Mouse (Mus musculus) forebrain, embryonic 10.5 days (tissue): ENCODE results near the gene Doc2b. TPM values are rescaled to one million over a fixed set of nuclear protein-coding genes. Genes with fewer than 3 reads are reported as not detected.

Experiments
- DNase-seq: peaks from one replicate; pipeline ENCODE4 v3.0.0-alpha.2; 2017; ENCODE audit warnings: low spot score; ENCODE audit errors: extremely low spot score
- H3K27ac ChIP-seq: fragments of 300-500 bp; sonication (generic); 2 replicates; pipeline ENCODE4 v1.5.1; 2016; ENCODE audit warnings: mild to moderate bottlenecking
- H3K27me3 ChIP-seq: fragments of 300-500 bp; sonication (generic); 2 replicates; pipeline ENCODE4 v1.6.1; 2016; ENCODE audit warnings: mild to moderate bottlenecking; ENCODE audit not compliant: poor library complexity, severe bottlenecking
- H3K36me3 ChIP-seq: fragments of 300-500 bp; sonication (generic); replicated peaks from 2 replicates; pipeline ENCODE4 v1.6.1; 2016; ENCODE audit warnings: mild to moderate bottlenecking, moderate library complexity
- H3K4me1 ChIP-seq: fragments of 300-500 bp; sonication (generic); 2 replicates; pipeline ENCODE4 v1.6.1; 2016
- H3K4me3 ChIP-seq: fragments of 300-500 bp; sonication (generic); 2 replicates; pipeline ENCODE4 v1.5.1; 2016; ENCODE audit warnings: mild to moderate bottlenecking, moderate library complexity
- H3K9me3 ChIP-seq: fragments of 300-500 bp; sonication (generic); 2 replicates; pipeline ENCODE4 v1.6.1; 2016; ENCODE audit warnings: mild to moderate bottlenecking, moderate library complexity
- WGBS: fragments of 180-500 bp; shearing (Covaris S2); methylation state at CpG from one replicate; pipeline ENCODE4 v1.1.7; 2016; 5-methylcytosine and 5-hydroxymethylcytosine counted together
- polyA plus RNA-seq: library from polyadenylated mRNA; unstranded; fragments of >200 nt; fragmentation: Nextera tagmentation; extraction: Ambion mirVana; gene quantifications from 2 replicates; pipeline ENCODE4 v1.2.1, GENCODE M21; 2016

Doc2b gene
- polyA plus RNA-seq: 0.10 and 0.17 TPM in 2 replicates

DNA sequence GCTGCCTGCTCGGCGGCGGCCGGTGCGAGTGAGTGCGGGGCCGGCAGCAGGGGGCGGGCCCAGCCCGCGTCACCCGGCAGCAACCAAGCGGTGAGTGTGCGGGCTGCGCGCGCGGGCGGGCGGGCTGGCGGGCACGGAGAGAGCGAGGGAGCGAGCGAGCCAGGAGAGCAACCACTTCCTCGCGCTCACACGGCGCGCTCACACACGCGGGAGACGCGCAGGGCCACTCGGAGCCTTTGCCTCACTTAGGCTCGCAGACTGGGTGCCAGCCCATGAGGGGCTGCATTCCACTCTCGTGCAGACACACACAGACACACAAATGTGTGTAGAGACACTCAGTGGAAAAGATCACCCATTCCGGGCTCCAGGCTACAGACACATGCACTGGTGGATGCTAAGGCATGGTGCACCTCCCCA is at the start of gene Doc2b:
Gene Doc2b, minus strand, starts transcription at position 21 of the 417 bp plus-strand sequence.
- no peaks in the 10 kb centered on the region for H3K36me3 ChIP-seq
- H3K27ac ChIP-seq: peak within 1 kb of the TSS; percentile 65; the same call in 1 of the 2 replicates
- peaks cover 25% of the 10 kb centered on the region for H3K4me1 ChIP-seq
- H3K9me3 ChIP-seq: no peaks in the 10 kb centered on the region
- WGBS: 4% methylated on average over 37 of the region's 37 CpGs
- peaks cover 89% of the 10 kb centered on the region for H3K27me3 ChIP-seq
- DNase-seq: no peak
- peak within 1 kb of the TSS; percentile 55 for H3K4me3 ChIP-seq

DNA sequence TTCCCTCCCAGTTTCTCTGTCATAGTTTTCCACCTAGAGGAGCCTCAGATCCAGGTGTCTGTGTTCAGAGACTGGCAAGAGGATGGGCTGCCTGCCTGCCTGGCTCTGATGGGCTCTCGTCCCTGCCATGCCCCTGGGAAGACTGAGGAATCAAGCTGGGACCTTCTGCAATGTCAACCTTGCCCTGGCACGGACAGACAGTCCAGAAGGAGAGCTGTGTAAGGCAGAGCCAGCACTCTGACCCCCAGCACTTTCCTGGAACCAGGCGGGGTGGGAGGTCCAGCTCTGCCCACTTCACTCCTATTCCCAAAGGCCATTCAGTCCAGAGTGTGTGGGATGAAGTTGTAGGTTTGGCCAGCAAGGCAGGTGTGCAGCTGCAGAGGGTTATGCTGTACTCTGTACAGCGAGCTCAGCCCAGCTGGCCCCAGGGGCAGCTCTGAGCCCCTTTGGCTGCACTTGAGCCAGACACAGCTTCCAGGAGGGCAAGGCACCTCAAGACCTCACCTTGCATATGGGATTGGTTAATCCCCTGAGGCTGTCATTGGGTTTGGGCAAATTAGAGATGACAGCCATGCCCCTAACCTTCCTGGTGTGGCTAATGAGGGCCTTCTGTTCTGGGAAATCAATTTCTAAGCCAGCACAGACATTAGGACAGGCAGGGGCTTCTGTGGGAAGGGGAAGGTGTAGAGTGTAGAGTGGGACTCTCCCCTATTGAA is 47.2 kb upstream of the Doc2b start:
- 72% methylated on average over 4 of the region's 4 CpGs for WGBS

DNA sequence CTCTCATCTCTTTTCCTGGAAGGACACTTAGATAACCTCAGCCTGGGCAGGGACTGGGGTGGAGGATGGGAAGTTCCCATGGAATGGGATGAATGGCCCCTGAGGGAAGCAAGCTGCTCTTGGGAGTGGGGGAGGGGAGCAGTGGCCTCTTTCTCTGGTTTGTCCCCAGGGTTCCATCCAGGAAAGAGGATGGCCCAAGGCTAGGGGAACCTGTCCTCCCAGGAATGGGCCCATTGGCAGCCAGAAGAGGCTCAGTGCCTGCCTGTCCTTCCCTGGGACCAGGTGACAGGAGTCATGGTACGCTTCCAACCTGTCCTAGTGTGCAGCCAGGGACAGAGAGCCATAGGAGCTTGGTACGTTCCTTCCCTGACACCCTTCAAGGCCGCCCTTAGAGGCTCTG is 45.7 kb upstream of the Doc2b start:
- WGBS: 61% methylated on average over 3 of the region's 3 CpGs
- peaks cover 65% of the 10 kb centered on the region for H3K4me1 ChIP-seq
- no peak for DNase-seq

More for the DNA sequence above, 47.2 kb upstream of the Doc2b start:
- peak overlapping the region; percentile 32; the same call in 1 of the 2 replicates for H3K27ac ChIP-seq
- H3K36me3 ChIP-seq: no peaks in the 10 kb centered on the region
- no peak overlapping the region for H3K4me3 ChIP-seq
- peaks cover 4% of the 10 kb centered on the region; the same call in 1 of the 2 replicates for H3K27me3 ChIP-seq
- H3K9me3 ChIP-seq: no peaks in the 10 kb centered on the region
- H3K4me1 ChIP-seq: peaks cover 68% of the 10 kb centered on the region
- no peak for DNase-seq

DNA sequence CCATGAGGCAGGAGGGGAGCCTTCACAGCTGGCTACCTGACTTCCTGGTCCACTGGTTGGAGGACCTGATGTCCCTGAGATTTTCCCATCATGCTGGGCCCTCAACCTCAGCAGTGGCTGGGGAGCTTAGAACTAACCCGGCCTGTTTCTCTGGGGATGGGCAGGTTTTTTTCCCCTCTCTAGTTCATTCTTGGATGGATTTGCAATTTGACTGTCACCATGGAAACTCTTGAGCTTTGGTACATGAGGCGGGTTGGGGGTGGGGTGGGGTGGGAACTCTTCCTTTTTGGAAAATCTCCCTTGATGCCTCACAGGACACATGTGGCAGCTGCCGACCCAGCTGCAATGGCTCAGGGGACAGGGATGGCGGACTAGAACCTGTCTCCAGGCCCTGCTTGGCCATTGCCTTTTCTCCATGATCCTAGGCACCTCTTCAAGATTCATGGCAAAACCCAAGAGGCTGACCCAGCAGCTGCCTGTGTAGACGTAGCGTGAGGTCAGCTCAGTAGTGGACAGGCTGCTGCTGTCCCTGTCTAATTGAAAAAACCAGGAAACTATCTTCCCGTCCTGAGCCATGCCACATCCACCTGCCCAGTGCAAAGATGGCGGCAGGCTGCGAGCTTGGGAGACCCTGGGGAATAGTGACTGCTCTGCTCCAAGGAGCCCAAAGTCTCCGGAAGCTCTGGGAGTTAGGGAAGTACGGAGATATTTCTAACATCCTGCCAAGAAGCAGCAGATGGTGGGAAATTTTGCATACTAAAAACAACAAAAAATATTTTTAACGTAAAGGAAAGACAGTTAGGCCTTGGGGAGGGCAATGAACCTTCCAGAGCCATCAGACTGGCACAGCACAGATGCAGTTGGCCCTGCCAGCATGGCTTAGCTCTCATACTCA is 43.9 kb upstream of the Doc2b start:
- WGBS: 85% methylated on average over 12 of the region's 12 CpGs
- H3K27me3 ChIP-seq: no peaks in the 10 kb centered on the region; the same call in 1 of the 2 replicates
- H3K9me3 ChIP-seq: no peaks in the 10 kb centered on the region
- H3K27ac ChIP-seq: 0 out of 2 replicates have a peak overlapping the region, but pooled peaks have one; percentile 20
- H3K36me3 ChIP-seq: no peaks in the 10 kb centered on the region
- H3K4me1 ChIP-seq: peaks cover 50% of the 10 kb centered on the region
- no peak for DNase-seq
- no peak overlapping the region for H3K4me3 ChIP-seq

More for the DNA sequence above, 45.7 kb upstream of the Doc2b start:
- H3K27ac ChIP-seq: no peak overlapping the region
- no peaks in the 10 kb centered on the region for H3K9me3 ChIP-seq
- H3K27me3 ChIP-seq: no peaks in the 10 kb centered on the region; the same call in 1 of the 2 replicates
- no peak overlapping the region for H3K4me3 ChIP-seq
- H3K36me3 ChIP-seq: no peaks in the 10 kb centered on the region

DNA sequence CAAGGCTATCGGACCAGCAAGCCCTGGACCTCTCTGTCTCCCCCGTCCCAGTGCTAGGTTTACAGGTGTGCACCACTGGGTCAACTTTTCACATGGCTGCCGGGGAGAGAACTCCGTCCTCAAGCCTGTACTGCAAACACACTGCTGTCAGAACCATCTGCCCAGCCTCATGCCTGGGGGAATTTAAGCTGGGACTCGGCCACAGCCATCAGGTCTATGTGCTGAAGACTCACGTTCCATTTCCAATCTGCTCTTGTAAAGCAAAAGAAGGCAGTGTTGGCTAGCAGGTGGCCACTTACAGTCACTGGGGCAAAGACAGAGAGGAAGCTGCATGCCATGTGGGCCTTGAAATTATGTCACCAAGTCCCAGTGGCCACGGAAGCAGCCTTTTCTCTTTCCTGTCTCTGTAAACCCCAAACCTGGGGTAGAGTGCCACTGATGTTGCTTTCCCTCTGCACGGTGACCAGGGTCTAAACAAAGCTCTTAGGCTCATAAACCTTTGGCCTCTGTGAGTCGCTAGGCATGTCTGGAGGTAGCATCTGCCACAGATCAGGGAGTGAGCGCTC is 43.1 kb upstream of the Doc2b start:
- peaks cover 45% of the 10 kb centered on the region for H3K4me1 ChIP-seq
- no peak overlapping the region for H3K4me3 ChIP-seq
- 0 out of 2 replicates have a peak overlapping the region, but pooled peaks have one; percentile 20 for H3K27ac ChIP-seq
- no peak for DNase-seq
- H3K9me3 ChIP-seq: no peaks in the 10 kb centered on the region
- H3K27me3 ChIP-seq: no peaks in the 10 kb centered on the region; the same call in 1 of the 2 replicates
- 82% methylated on average over 10 of the region's 10 CpGs for WGBS
- no peaks in the 10 kb centered on the region for H3K36me3 ChIP-seq

DNA sequence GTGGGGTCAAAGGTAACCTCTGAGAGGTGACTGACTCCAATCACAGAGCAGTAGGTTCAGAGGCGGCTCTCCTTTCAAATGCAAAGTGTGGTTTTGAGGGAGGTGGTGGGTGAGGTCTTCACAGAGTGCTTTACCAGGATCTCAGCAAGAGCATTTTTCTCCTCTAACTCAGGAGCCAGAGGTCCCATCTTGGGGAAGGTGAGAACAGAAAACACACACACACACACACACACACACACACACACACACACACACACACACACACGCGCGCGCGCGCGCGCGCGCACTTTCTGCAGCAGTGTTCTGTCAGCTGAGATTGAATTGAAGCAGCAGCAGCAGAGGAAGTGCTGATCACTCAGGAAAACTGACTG is 40.4 kb upstream of the Doc2b start:
- no peak for DNase-seq
- no peaks in the 10 kb centered on the region for H3K27me3 ChIP-seq
- 64% methylated on average over 11 of the region's 11 CpGs for WGBS
- H3K4me1 ChIP-seq: peaks cover 26% of the 10 kb centered on the region
- no peak overlapping the region for H3K27ac ChIP-seq
- H3K36me3 ChIP-seq: no peaks in the 10 kb centered on the region
- H3K4me3 ChIP-seq: no peak overlapping the region
- H3K9me3 ChIP-seq: no peaks in the 10 kb centered on the region

DNA sequence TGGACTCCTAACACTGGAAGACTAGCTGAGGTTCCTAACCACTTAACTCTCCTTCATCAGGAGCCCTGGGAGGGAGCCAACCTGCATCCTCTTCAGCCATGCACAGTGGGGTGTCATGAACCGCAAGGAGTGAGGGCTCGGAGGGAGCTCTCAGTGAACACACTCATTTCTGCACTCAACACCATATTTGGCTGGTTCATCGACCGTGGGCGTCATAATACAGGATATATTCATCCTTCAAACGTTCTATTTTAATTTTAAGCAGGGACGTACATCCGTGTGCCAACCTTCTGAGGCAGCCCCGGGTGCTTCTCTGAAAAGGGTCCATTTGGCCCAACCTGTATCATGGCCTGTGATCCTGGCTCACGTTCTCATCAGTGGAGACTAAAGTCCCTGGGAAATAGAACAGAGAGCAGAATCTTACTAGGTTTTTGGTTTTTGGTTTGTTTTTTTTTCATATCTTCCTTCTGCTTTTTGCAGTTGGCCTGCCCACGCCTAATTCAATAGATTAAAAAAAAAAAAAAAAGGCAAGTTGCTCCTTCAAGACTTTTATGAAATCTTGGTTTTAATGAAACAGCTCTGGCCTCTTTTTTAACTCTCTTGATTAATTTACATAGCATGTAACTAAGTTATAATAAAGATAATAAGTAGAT is 39.9 kb upstream of the Doc2b start:
- Histone ChIP-seq H3K9me3 (no peaks in the 10 kb centered on the region), H3K36me3 (no peaks in the 10 kb centered on the region), H3K27me3 (no peaks in the 10 kb centered on the region), H3K4me1 (peaks cover 26% of the 10 kb centered on the region), H3K4me3 (no peak overlapping the region), H3K27ac (no peak overlapping the region)
- WGBS: 85% methylated on average over 11 of the region's 11 CpGs
- no peak for DNase-seq

DNA sequence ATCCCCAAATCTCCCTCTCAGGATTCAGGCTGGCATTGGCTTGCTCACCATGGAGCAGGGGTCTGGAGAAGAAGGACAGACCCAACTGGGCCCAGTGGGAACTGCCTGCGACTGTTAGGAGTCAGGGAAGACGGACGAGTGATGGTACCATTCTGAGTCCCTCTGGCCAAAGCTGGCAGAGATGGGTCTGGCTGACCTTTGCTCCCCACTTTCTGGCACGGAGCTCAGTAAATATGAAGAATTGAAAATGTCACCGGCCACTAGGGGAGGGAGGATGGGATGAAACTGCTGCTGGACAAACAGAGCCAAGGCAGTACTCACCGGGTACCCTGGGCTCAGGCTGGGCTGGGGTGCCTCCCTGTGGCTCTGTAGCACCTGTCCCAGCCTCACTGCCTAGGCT is 37.2 kb upstream of the Doc2b start:
- Histone ChIP-seq H3K27me3 (no peaks in the 10 kb centered on the region), H3K36me3 (no peaks in the 10 kb centered on the region), H3K9me3 (no peaks in the 10 kb centered on the region), H3K4me3 (no peak overlapping the region), H3K4me1 (peaks cover 14% of the 10 kb centered on the region), H3K27ac (no peak overlapping the region)
- 88% methylated on average over 6 of the region's 6 CpGs for WGBS
- no peak for DNase-seq

DNA sequence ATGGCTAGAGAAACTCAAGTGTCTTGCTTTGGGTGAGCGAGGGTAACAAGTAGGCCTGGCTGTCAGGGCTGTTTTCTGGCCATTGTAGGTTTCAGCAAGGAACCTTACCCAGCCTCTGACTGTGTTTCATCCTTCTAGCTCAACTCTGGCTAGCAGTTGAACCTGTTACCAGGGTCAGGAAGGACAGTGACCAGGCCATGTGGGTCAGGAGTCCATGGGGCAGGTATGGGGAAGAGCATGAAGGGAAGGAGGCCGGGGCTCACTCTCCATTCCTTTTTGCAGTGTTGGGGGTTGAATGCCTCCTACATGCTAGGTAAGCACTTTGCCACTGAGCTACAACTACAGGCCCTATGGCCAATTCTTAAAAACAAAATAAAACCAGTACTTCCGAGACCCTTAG is 34.5 kb upstream of the Doc2b start:
- 88% methylated on average over 3 of the region's 3 CpGs for WGBS
- no peak for DNase-seq
- H3K27ac ChIP-seq: no peak overlapping the region
- H3K9me3 ChIP-seq: no peaks in the 10 kb centered on the region
- no peaks in the 10 kb centered on the region for H3K27me3 ChIP-seq
- no peaks in the 10 kb centered on the region for H3K36me3 ChIP-seq
- H3K4me3 ChIP-seq: no peak overlapping the region
- H3K4me1 ChIP-seq: peaks cover 14% of the 10 kb centered on the region

DNA sequence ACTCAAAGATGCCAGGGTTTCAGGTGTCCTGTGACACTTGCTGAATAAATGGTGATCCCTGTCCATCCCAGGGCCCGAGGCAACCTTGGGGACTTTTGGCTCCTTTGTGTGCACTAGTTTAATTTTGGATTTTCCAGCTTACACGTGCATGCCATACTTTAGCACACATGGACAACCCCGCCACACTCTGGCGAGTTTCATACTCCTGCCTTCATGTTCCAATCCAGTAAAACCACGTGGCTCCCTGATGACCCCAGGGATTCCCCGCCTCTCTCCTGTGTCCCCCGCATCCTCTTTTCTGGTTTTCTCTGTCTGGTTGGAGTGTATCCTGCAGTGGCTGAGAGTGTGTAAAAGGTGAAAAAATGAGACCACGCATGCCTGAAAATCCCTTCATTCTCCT is 31.6 kb upstream of the Doc2b start:
- Histone ChIP-seq H3K4me1 (peaks cover 13% of the 10 kb centered on the region), H3K4me3 (no peak overlapping the region), H3K9me3 (no peaks in the 10 kb centered on the region), H3K27me3 (no peaks in the 10 kb centered on the region), H3K27ac (no peak overlapping the region), H3K36me3 (no peaks in the 10 kb centered on the region)
- no peak for DNase-seq
- WGBS: 83% methylated on average over 8 of the region's 8 CpGs

DNA sequence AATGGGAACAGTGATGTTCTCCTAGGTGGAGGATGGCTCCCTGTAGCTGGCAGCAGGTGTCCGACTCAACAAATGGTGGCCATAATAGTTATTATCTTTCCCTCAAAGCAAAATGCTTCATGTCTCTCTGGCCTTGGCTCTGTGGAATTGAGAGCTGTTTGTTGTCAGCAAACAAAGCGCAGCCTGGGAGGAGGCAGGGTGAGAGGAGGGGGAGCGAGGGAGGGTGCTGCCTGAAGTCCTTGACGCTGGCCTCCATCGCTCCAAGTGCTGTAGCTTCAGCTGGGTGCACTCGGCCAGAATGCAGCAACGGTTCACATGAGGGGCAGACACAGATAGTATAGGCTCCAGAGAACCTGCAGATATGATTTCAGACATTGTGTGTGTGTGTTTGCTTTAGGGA is 27.7 kb upstream of the Doc2b start:
- no peak overlapping the region for H3K4me3 ChIP-seq
- H3K36me3 ChIP-seq: no peaks in the 10 kb centered on the region
- H3K27me3 ChIP-seq: 0 out of 2 replicates have a peak, but pooled peaks cover 3% of the 10 kb centered on the region
- 72% methylated on average over 7 of the region's 7 CpGs for WGBS
- H3K9me3 ChIP-seq: no peaks in the 10 kb centered on the region
- DNase-seq: no peak
- H3K4me1 ChIP-seq: 0 out of 2 replicates have a peak, but pooled peaks cover 3% of the 10 kb centered on the region
- H3K27ac ChIP-seq: no peak overlapping the region

DNA sequence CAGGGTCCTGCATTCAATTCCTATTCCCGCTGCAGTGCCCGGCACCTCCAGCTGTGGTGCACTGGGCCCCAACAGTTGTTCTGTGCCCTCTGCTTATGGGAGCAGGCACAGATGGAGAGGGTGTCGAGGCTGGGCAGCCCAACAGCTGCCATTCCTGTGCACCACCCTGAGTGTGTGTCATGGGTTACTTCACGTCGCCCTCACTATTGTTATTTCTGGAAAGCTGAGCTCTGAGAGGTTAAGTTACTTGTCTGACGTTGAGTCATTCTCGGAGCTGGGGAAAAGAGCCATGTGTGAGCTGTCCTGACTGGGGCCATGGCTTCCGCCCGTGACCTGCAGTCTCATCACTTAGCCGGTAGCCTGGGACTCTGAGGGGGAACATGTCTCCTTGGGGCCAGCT is 17.2 kb upstream of the Doc2b start:
- Histone ChIP-seq H3K4me3 (no peak overlapping the region), H3K4me1 (peaks cover 13% of the 10 kb centered on the region), H3K36me3 (no peaks in the 10 kb centered on the region), H3K9me3 (no peaks in the 10 kb centered on the region), H3K27ac (no peak overlapping the region), H3K27me3 (peaks cover 6% of the 10 kb centered on the region; the same call in 1 of the 2 replicates)
- DNase-seq: no peak
- WGBS: 74% methylated on average over 10 of the region's 10 CpGs
